Mouse (Mus musculus) gastrocnemius, adult 2 months (tissue): ENCODE data around the gene Rapgef5. TPM values are rescaled to one million over a fixed set of nuclear protein-coding genes. Genes with fewer than 3 reads are reported as not detected.
"Not testable (repeated sequence)": the region's sequence is repeated elsewhere in the genome, so short reads cannot be mapped to it uniquely, and the experiment has no call there.

Experiments used
- DNase-seq: peaks from one replicate; pipeline ENCODE4 v3.0.0; 2022
- H3K27ac ChIP-seq: fragments of 200-600 bp; 2 replicates; pipeline ENCODE4 v1.8.1; 2022; ENCODE audit warnings: mild to moderate bottlenecking
- H3K4me3 ChIP-seq: fragments of 200-600 bp; 2 replicates; pipeline ENCODE4 v1.8.1; 2022; ENCODE audit warnings: mild to moderate bottlenecking, moderate library complexity
- CTCF ChIP-seq: fragments of 200-600 bp; IDR thresholded peaks from 2 replicates; pipeline ENCODE4 v1.8.1; 2022; ENCODE audit warnings: antibody characterized with exemption, mild to moderate bottlenecking, moderate library complexity
- intact Hi-C: fragments of 180-260 bp; cut with DNase I; formaldehyde crosslinking; loops from one replicate; pipeline ENCODE4 v1.15.1; 2025
- total RNA-seq, 2 experiments: library from RNA; stranded (reverse); gene quantifications; 2 replicates each; pipeline ENCODE4 v1.2.3; 2021

Rapgef5 gene
- total RNA-seq, 2 experiments from 2014 or later: 4.1 to 5.4 TPM

GRCm38 (mm10) chr12:117788513-117789011 is 272.3 kb downstream of the Rapgef5 start:
- Histone ChIP-seq H3K4me3 (no peak overlapping the region), H3K27ac (no peak overlapping the region)
- no peak for TF ChIP-seq CTCF

GRCm38 (mm10) chr12:117789017-117789416 is 272.7 kb downstream of the Rapgef5 start:
- intact Hi-C loops: no loop called here
- Histone ChIP-seq H3K27ac (no peak overlapping the region), H3K4me3 (no peak overlapping the region)
- no peak for DNase-seq
- TF ChIP-seq CTCF: no peak

More at GRCm38 (mm10) chr12:117788513-117789011, 272.3 kb downstream of the Rapgef5 start:
- no peak for DNase-seq
- intact Hi-C loops: no loop called here

- no peak for TF ChIP-seq CTCF
- Histone ChIP-seq H3K27ac (no peak overlapping the region), H3K4me3 (no peak overlapping the region)
- DNase-seq: no peak
- intact Hi-C loops: no loop called here
Observed at GRCm38 (mm10) chr12:117795303-117795702, 279.0 kb downstream of the Rapgef5 start.

- intact Hi-C loops, H3K27ac ChIP-seq, DNase-seq, H3K4me3 ChIP-seq: not testable (repeated sequence)
Observed at GRCm38 (mm10) chr12:117803989-117804388, 287.7 kb downstream of the Rapgef5 start, which contains the start of gene Cdca7l. Gene Cdca7l, plus strand, starts transcription at chr12:117804289.

GRCm38 (mm10) chr12:117805576-117805975 is 289.3 kb downstream of the Rapgef5 start:
- no peak overlapping the region for H3K4me3 ChIP-seq
- intact Hi-C loops: no loop called here
- H3K27ac ChIP-seq: no peak overlapping the region
- no peak for TF ChIP-seq CTCF
- DNase-seq: no peak

GRCm38 (mm10) chr12:117806007-117806451 is 289.8 kb downstream of the Rapgef5 start:
- DNase-seq: no peak
- intact Hi-C loops: no loop called here
- TF ChIP-seq CTCF: no peak
- no peak overlapping the region for H3K27ac ChIP-seq
- H3K4me3 ChIP-seq: no peak overlapping the region

GRCm38 (mm10) chr12:117806470-117806869 is 290.2 kb downstream of the Rapgef5 start:
- Histone ChIP-seq H3K4me3 (no peak overlapping the region), H3K27ac (no peak overlapping the region)
- TF ChIP-seq CTCF: no peak
- intact Hi-C loops: no loop called here
- DNase-seq: no peak

- DNase-seq: no peak
- no peak for TF ChIP-seq CTCF
- intact Hi-C loops: no loop called here
- no peak overlapping the region for H3K27ac ChIP-seq
- no peak overlapping the region for H3K4me3 ChIP-seq
Observed at GRCm38 (mm10) chr12:117807637-117808036, 291.4 kb downstream of the Rapgef5 start.

GRCm38 (mm10) chr12:117808355-117809326 is 292.4 kb downstream of the Rapgef5 start:
- DNase-seq: no peak
- H3K4me3 ChIP-seq: no peak overlapping the region
- H3K27ac ChIP-seq: no peak overlapping the region
- no peak for TF ChIP-seq CTCF
- intact Hi-C loops: no loop called here
